Mouse (Mus musculus): ENCODE data around the gene Lrrc56.
"Not testable (repeated sequence)": the region's sequence is repeated elsewhere in the genome, so short reads cannot be mapped to it uniquely, and the experiment has no call there.

The Lrrc56 gene

GRCm38 (mm10) chr7:141218557-141219133 is 24.7 kb downstream of the Lrrc56 start:
- no peaks in the 10 kb centered on the region for H3K27me3 ChIP-seq (ENCODE audit: control insufficient read depth, insufficient read depth, low read length, poor library complexity, severe bottlenecking)

GRCm38 (mm10) chr7:141219558-141220099 is 25.7 kb downstream of the Lrrc56 start:
- DNase-seq (ENCODE audit: low read depth, low spot score): no peak
- no peaks in the 10 kb centered on the region; the same call in 1 of the 2 replicates for H3K27me3 ChIP-seq (ENCODE audit: control insufficient read depth, insufficient read depth, low read length, poor library complexity, severe bottlenecking)
- H3K36me3 ChIP-seq (ENCODE audit: control insufficient read depth, insufficient read depth, low read length, poor library complexity, severe bottlenecking): no peaks in the 10 kb centered on the region

More at GRCm38 (mm10) chr7:141218557-141219133, 24.7 kb downstream of the Lrrc56 start:
- H3K36me3 ChIP-seq (ENCODE audit: control insufficient read depth, insufficient read depth, low read length, poor library complexity, severe bottlenecking): no peaks in the 10 kb centered on the region
- DNase-seq (ENCODE audit: low read depth, low spot score): no peak

GRCm38 (mm10) chr7:141220377-141220776 is 26.4 kb downstream of the Lrrc56 start:
- Histone ChIP-seq H3K36me3 (ENCODE audit: control insufficient read depth, insufficient read depth, low read length, poor library complexity, severe bottlenecking) (no peaks in the 10 kb centered on the region), H3K27me3 (ENCODE audit: control insufficient read depth, insufficient read depth, low read length, poor library complexity, severe bottlenecking) (no peaks in the 10 kb centered on the region; the same call in 1 of the 2 replicates)
- no peak for DNase-seq (ENCODE audit: low read depth, low spot score)

GRCm38 (mm10) chr7:141221249-141222125 is 27.5 kb downstream of the Lrrc56 start:
- Histone ChIP-seq H3K27me3 (ENCODE audit: control insufficient read depth, insufficient read depth, low read length, poor library complexity, severe bottlenecking) (no peaks in the 10 kb centered on the region; the same call in 1 of the 2 replicates), H3K36me3 (ENCODE audit: control insufficient read depth, insufficient read depth, low read length, poor library complexity, severe bottlenecking) (no peaks in the 10 kb centered on the region)
- DNase-seq (ENCODE audit: low read depth, low spot score): peak; percentile 93

GRCm38 (mm10) chr7:141222126-141222467 is 28.1 kb downstream of the Lrrc56 start:
- DNase-seq (ENCODE audit: low read depth, low spot score): no peak
- Histone ChIP-seq H3K36me3 (ENCODE audit: control insufficient read depth, insufficient read depth, low read length, poor library complexity, severe bottlenecking) (no peaks in the 10 kb centered on the region), H3K27me3 (ENCODE audit: control insufficient read depth, insufficient read depth, low read length, poor library complexity, severe bottlenecking) (no peaks in the 10 kb centered on the region; the same call in 1 of the 2 replicates)

GRCm38 (mm10) chr7:141222696-141223215 is 28.8 kb downstream of the Lrrc56 start:
- no peak for DNase-seq (ENCODE audit: low read depth, low spot score)
- H3K27me3 ChIP-seq (ENCODE audit: control insufficient read depth, insufficient read depth, low read length, poor library complexity, severe bottlenecking): no peaks in the 10 kb centered on the region; the same call in 1 of the 2 replicates
- no peaks in the 10 kb centered on the region for H3K36me3 ChIP-seq (ENCODE audit: control insufficient read depth, insufficient read depth, low read length, poor library complexity, severe bottlenecking)

GRCm38 (mm10) chr7:141226535-141226934 is 32.6 kb downstream of the Lrrc56 start:
- no peaks in the 10 kb centered on the region; the same call in 1 of the 2 replicates for H3K27me3 ChIP-seq (ENCODE audit: control insufficient read depth, insufficient read depth, low read length, poor library complexity, severe bottlenecking)
- DNase-seq (ENCODE audit: low read depth, low spot score): peak; percentile 31
- no peaks in the 10 kb centered on the region; the same call in 1 of the 2 replicates for H3K36me3 ChIP-seq (ENCODE audit: control insufficient read depth, insufficient read depth, low read length, poor library complexity, severe bottlenecking)

GRCm38 (mm10) chr7:141227796-141228195 is 33.8 kb downstream of the Lrrc56 start:
- DNase-seq (ENCODE audit: low read depth, low spot score): no peak
- no peaks in the 10 kb centered on the region; the same call in 1 of the 2 replicates for H3K27me3 ChIP-seq (ENCODE audit: control insufficient read depth, insufficient read depth, low read length, poor library complexity, severe bottlenecking)
- peaks cover under 1% of the 10 kb centered on the region for H3K36me3 ChIP-seq (ENCODE audit: control insufficient read depth, insufficient read depth, low read length, poor library complexity, severe bottlenecking)

- peak; percentile 94 for DNase-seq (ENCODE audit: low read depth, low spot score)
- Histone ChIP-seq H3K36me3 (ENCODE audit: control insufficient read depth, insufficient read depth, low read length, poor library complexity, severe bottlenecking) (peaks cover 4% of the 10 kb centered on the region), H3K27me3 (ENCODE audit: control insufficient read depth, insufficient read depth, low read length, poor library complexity, severe bottlenecking) (no peaks in the 10 kb centered on the region; the same call in 1 of the 2 replicates)
These were observed 34.5 kb downstream of the Lrrc56 start, which contains the start of gene Phrf1 for GRCm38 (mm10) chr7:141228279-141229067. TSS of gene Phrf1 (plus strand) at chr7:141228784.

GRCm38 (mm10) chr7:141229702-141230101 is 35.7 kb downstream of the Lrrc56 start:
- no peaks in the 10 kb centered on the region for H3K27me3 ChIP-seq (ENCODE audit: control insufficient read depth, insufficient read depth, low read length, poor library complexity, severe bottlenecking)
- DNase-seq (ENCODE audit: low read depth, low spot score): no peak

GRCm38 (mm10) chr7:141230570-141230969 is 36.6 kb downstream of the Lrrc56 start:
- no peak for DNase-seq (ENCODE audit: low read depth, low spot score)
- Histone ChIP-seq H3K27me3 (ENCODE audit: control insufficient read depth, insufficient read depth, low read length, poor library complexity, severe bottlenecking) (no peaks in the 10 kb centered on the region), H3K36me3 (ENCODE audit: control insufficient read depth, insufficient read depth, low read length, poor library complexity, severe bottlenecking) (peaks cover 4% of the 10 kb centered on the region)

More at GRCm38 (mm10) chr7:141229702-141230101, 35.7 kb downstream of the Lrrc56 start:
- peaks cover 4% of the 10 kb centered on the region for H3K36me3 ChIP-seq (ENCODE audit: control insufficient read depth, insufficient read depth, low read length, poor library complexity, severe bottlenecking)

GRCm38 (mm10) chr7:141231111-141231510 is 37.2 kb downstream of the Lrrc56 start:
- Histone ChIP-seq H3K27me3 (ENCODE audit: control insufficient read depth, insufficient read depth, low read length, poor library complexity, severe bottlenecking) (no peaks in the 10 kb centered on the region), H3K36me3 (ENCODE audit: control insufficient read depth, insufficient read depth, low read length, poor library complexity, severe bottlenecking) (peaks cover 6% of the 10 kb centered on the region)
- DNase-seq (ENCODE audit: low read depth, low spot score): no peak

- Histone ChIP-seq H3K36me3 (ENCODE audit: control insufficient read depth, insufficient read depth, low read length, poor library complexity, severe bottlenecking) (peaks cover 6% of the 10 kb centered on the region), H3K27me3 (ENCODE audit: control insufficient read depth, insufficient read depth, low read length, poor library complexity, severe bottlenecking) (no peaks in the 10 kb centered on the region)
- no peak for DNase-seq (ENCODE audit: low read depth, low spot score)
These were observed 37.6 kb downstream of the Lrrc56 start for GRCm38 (mm10) chr7:141231551-141231950.

GRCm38 (mm10) chr7:141250486-141250885 is 56.5 kb downstream of the Lrrc56 start:
- DNase-seq (ENCODE audit: low read depth, low spot score); H3K27me3 ChIP-seq (ENCODE audit: control insufficient read depth, insufficient read depth, low read length, poor library complexity, severe bottlenecking): not testable (repeated sequence)
- peaks cover 17% of the 10 kb centered on the region for H3K36me3 ChIP-seq (ENCODE audit: control insufficient read depth, insufficient read depth, low read length, poor library complexity, severe bottlenecking)

All from splenic B cell, adult 2 months (primary cell).